Mouse (Mus musculus) embryonic fibroblast, embryonic 13.5 days (primary cell): Measurements from ENCODE around the gene Hypk.

Source experiments
- CTCF ChIP-seq: IDR thresholded peaks from 2 replicates; pipeline ENCODE4 v1.5.1; 2011; ENCODE audit warnings: mild to moderate bottlenecking, control low read depth, low read length, moderate library complexity, borderline replicate concordance; ENCODE audit not compliant: insufficient read depth
- POLR2A ChIP-seq: IDR thresholded peaks from 2 replicates; pipeline ENCODE4 v1.6.1; 2011; ENCODE audit warnings: low read depth, mild to moderate bottlenecking, control low read depth, low read length, moderate library complexity

GRCm38 (mm10) chr2:121423166-121423565, 29.9 kb upstream of the Hypk start:
- TF ChIP-seq POLR2A (no peak), CTCF (no peak)
